Mouse (Mus musculus) testis, adult 2 months (tissue): ENCODE measurements around the gene AI464131.

ENCODE experiments used
- CTCF ChIP-seq: fragments of 200-500 bp; IDR thresholded peaks from 2 replicates; pipeline ENCODE4 v1.5.1; 2012; ENCODE audit warnings: low read depth, mild to moderate bottlenecking, inconsistent platforms, low read length, moderate library complexity; ENCODE audit not compliant: control insufficient read depth, insufficient read depth, insufficient replicate concordance
- POLR2A ChIP-seq: fragments of 200-500 bp; IDR thresholded peaks from 2 replicates; pipeline ENCODE4 v1.6.1; 2012; ENCODE audit warnings: low read depth, mild to moderate bottlenecking, inconsistent platforms, low read length, moderate library complexity; ENCODE audit not compliant: control insufficient read depth

DNA sequence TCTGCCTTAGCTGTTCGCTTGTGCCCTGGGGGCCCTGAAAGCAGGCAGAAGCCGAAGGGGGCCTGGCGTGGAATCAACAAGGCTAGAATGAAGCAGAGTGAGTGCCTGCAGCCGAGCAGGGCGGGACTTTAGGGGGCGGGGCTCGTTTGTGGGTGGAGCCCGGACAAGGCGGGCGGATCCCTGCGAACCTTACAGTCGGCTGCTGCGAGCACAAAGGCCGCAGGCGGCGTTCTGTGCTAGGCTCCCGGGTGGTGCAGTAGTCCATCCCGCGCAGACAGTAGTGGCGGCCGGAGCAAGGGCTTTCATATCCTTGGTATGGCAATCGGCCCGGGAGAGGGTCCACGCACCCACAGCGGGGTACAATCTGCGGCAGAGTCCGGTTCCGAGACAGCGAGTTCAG is 4.0 kb upstream of the AI464131 start:
- TF ChIP-seq POLR2A (peak; percentile 63; the same call in 1 of the 2 replicates), CTCF (no peak)
